Mouse (Mus musculus) cerebellum, adult 2 months (tissue): ENCODE measurements around the gene Slc4a4.

Experiments
- CTCF ChIP-seq: fragments of 200-500 bp; IDR thresholded peaks from 2 replicates; pipeline ENCODE4 v1.5.1; 2011; ENCODE audit warnings: low read depth, mild to moderate bottlenecking, control low read depth, low read length, moderate library complexity, borderline replicate concordance; ENCODE audit not compliant: insufficient read depth
- POLR2A ChIP-seq: fragments of 200-500 bp; IDR thresholded peaks from 2 replicates; pipeline ENCODE4 v1.6.1; 2011; ENCODE audit warnings: low read length, control low read depth, borderline replicate concordance; ENCODE audit not compliant: insufficient read depth

DNA sequence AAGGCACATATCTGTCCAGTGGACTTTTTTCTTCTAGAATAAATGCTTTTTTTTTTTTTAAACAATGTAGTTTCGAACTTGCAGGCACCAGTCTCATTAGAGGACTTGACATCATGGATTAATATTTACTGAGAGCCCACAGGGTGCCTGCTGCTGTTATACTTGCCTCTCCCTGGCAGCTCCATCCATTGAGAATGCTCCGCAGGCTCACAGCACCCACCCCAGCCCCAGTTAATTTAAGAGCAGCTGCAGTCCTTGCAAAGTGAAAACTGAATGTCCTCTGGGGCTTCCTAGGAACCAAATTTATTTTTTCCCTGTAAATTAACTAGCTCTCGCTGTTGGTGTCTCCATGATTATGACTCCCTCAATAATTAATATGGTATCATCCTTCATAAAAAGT lies 303.4 kb downstream of the Slc4a4 start:
- no peak for TF ChIP-seq CTCF
- no peak for TF ChIP-seq POLR2A
